Mouse (Mus musculus): ENCODE measurements around the gene Plekhg2.

Gene Plekhg2

DNA sequence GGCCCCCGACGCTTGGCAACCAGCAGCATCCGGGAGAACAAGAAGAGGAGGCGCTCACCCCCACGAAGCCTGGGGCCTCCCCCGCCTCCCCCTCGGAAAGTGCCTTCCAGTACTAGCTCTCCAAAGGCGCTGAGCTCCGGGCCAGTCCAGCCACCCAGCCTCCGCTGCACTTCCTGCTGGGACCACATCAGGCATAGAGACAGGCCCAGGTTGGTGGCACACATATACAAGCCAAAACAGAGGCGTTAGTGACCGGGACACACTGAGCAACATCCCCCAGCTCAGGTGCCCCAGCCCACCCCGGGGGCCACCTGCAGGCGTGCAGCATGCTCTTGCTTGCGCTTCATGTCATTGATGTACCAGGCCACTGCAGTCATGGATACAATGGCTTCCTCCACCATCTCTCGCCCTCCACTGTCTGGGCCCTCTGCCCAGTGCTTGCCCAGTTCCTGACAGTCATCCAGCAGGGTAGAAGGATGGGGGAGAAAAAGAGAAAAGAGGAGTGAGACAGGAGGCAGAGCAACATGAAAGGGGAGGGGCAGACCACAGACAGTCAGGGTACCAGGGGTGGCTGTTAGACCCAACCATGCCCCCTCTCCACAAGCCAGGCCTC lies 4.6 kb downstream of the Plekhg2 start:
- no peak for DNase-seq

GRCm38 (mm10) chr7:28362441-28363060 lies 9.8 kb downstream of the Plekhg2 start:
- no peak for DNase-seq

GRCm38 (mm10) chr7:28361647-28362341 lies 10.6 kb downstream of the Plekhg2 start:
- no peak for DNase-seq

DNA sequence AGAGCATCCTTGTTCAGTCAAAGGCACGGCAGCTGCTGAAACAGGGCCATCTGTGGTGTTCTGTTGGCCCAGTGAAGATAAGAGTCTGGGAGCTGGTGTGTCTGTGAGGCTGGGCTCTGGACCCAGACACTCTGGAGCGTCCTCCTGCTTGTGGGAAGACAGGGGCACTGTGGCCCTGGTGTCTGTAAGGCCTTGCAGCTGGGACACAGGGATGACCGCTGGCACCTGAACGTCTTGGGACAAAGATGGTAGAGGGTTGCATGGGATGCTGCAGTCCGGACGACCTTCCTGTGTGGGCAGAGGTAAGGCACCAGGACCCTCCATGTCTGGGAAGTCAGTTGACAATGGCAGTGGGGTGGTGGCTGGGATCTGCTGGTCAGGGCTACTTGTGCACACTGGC lies 12.1 kb downstream of the Plekhg2 start:
- DNase-seq, result no peak

DNA sequence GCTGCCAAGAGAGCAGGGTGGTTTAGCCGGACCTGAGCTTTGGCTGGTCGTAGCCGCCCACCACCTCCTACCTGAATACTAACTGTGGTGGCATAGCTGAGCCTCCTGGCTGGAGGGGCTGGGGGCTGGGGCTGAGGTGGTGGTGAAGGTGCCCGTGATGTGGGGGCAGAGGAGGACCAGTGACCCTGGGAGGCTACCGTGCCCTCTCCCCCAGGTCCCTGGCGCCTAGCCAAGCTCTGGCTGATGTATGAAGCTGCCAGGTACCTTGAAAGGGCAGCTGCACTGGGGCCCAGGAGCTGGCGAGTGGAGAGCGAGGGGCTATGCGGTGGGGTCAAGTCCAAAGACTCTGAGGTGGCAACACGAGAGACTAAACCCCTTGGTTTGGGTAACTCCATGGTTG lies 12.5 kb downstream of the Plekhg2 start:
- no peak for DNase-seq

DNA sequence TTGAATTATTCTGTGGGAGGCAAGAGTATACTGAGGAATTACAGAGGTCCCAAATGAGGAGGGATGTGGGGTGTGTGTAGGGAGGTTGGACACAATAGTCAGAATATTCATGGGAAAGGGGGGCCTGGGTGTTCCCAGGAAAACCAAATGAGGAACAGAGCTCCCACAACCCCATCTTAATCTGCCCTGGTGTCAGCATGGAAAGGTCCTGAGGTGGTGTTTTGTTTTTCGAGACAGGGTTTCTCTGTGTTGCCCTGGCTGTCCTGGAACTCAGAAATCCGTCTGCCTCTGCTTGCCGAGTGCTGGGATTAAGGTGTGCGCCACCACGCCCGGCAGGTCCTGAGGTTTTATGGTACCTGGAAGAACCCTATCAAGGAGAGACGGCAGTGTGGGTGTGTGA lies 14.0 kb downstream of the Plekhg2 start:
- DNase-seq, result no peak

DNA sequence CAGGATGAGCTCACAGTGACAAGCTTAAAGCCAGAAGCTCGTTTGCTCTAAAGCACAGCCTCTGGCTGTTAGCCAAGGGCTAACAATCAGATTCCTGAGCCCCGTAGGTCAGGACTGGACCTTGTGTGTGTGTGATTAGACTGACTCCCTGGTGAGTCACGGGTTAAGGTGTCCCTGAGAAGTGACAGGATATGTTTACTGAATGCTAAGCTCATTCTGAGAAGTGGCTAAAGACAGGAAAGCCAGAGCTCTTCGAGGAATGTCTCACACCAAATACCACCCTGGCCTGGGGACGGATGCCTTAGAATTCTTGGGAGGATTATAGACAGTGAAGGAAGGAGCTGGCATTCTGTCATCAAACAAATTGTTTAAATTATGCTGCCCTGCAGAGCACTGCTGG lies 14.4 kb downstream of the Plekhg2 start:
- DNase-seq, result peak; percentile 35 to 47

DNA sequence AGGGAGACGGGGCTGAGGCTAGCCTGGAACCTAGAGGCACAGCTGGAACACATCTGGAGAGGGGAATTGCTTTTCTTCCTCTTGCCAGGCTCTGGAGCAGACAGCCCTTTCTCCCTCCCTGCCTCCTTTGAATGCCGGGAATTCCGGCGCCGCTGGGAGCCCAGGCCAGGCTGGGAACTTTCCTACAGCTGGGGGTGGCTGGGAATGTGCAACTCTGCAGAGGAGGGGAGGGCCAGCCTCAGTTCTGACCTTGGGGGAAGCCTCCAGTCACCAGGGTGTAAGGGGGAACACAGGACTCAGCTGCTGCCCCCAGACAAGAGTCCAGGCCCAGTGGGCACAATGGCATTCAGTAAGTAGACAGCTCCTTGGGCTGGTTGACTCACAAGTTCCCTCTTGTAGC lies 15.4 kb downstream of the Plekhg2 start:
- DNase-seq, result peak; percentile 79 to 90

DNA sequence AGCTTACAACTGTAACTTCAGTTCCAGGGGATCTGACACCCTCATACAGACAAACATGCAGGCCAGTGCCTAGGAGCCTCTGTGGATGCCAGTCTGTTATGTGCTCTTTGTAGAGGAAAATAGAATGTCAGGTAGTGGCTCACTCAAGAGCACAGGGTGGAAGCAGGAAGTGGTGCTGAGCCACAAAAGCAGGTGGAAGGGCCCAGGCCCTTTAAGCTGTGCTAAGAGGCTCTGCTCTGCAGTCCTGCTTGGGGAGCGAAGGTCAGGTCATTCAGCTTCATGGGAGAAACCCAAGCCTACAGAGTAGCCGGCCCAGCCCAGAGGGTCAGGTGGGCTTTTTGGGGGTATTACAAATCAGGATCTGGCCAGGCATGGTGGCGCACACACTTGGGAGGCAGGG lies 17.2 kb downstream of the Plekhg2 start:
- DNase-seq, result no peak

GRCm38 (mm10) chr7:28354596-28354995 lies 17.8 kb downstream of the Plekhg2 start:
- no peak for DNase-seq

- DNase-seq, result no peak
Observed at GRCm38 (mm10) chr7:28354113-28354581, 18.3 kb downstream of the Plekhg2 start.

DNA sequence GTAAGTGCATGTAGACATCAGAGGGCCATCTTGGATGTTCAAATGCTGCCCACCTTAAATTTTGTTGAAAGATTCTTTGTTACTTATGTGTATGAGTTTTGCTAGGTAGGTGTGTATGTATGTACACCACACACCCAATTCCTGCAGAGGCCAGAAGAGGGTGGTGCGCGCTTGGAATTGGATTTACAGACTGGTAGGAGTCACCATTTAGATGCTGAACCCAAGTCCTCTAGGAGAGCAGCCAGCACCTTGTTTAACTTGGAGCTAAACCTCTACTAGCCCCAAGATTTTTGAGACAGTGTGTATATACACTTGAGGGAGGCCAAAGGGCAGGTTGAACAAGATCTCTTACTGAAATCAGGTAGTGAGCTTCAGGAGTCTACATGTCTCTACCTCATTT lies 19.1 kb downstream of the Plekhg2 start:
- DNase-seq, result no peak

GRCm38 (mm10) chr7:28351676-28352191 lies 20.7 kb downstream of the Plekhg2 start:
- no peak for DNase-seq

GRCm38 (mm10) chr7:28350155-28350883 lies 22.1 kb downstream of the Plekhg2 start, which contains the start of gene Rps16:
TSS of gene Rps16 (plus strand) at chr7:28350652.
- DNase-seq, result peak; percentile 98 to 100

- no peak for DNase-seq
Observed at GRCm38 (mm10) chr7:28348601-28349000, 23.8 kb downstream of the Plekhg2 start.

GRCm38 (mm10) chr7:28347746-28348145 lies 24.7 kb downstream of the Plekhg2 start:
- DNase-seq, result no peak

DNA sequence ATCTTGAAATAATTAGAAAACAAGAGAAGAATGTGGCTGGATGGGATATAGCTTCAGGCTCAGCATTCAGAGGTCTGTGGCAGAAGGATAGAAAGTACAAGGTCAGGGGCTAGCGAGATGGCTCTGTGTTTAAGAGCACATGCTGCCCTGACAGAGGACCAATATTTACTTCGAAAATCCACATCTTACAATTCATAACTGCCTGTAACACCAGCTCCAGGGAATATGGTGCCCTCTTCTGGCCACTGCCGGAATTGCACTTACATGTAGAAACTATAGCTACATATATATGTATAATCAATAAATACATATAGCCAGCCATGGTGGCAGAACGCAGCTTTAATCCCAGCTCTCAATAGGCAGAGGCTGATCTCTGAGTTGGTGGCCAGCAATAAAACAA lies 27.8 kb downstream of the Plekhg2 start:
- DNase-seq, result peak in 1 of 2 experiments; percentile 66

DNA sequence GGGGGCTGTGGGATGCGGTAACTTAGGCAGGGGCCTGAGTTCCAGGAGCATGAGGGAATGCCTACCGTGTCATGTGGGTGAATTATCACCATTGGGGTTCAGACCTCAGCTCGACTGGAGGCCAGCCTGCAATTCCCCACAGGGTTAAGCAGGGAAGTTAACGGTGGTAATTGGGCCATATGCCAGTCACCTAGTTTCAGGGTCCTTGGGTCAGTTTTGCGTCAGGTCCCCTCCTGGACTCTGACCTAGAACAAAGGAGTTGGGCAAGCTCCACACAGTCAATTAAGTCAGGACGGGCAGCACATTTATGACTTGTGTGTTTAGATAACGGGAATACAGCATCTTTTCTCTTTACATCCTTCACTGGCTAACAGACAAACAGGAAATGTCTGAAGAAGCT lies 31.0 kb downstream of the Plekhg2 start:
- no peak for DNase-seq

DNA sequence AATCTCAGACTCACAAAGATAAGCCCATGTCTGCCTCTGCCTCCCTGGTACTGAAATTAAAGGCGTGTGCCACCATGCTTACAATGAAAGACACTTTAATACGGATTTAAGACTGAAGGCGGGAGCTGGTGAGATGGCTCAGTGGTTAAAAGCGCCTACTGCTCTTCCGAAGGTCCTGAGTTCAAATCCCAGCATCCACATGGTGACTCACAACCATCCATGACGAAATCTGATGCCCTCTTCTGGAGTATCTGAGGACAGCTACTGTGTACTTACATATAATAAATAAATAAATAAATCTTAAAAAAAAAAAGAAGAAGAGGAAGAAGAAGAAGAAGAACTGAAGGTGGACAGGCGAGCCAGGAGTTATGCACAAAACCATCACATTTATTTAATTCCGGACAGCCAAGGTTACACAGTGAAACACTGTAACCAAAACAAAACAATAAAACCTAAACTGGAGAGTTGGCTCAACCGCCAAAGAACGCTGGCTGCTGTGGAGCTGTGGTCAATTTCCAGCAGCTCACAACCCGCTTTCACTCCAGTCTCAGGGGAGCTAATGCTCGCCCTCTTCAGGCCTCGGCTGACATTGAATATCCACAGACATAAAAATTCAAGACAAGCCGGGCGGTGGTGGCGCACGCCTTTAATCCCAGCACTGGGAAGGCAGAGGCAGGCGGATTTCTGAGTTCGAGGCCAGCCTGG lies 33.0 kb downstream of the Plekhg2 start:
- DNase-seq, result peak; percentile 68 to 72

DNA sequence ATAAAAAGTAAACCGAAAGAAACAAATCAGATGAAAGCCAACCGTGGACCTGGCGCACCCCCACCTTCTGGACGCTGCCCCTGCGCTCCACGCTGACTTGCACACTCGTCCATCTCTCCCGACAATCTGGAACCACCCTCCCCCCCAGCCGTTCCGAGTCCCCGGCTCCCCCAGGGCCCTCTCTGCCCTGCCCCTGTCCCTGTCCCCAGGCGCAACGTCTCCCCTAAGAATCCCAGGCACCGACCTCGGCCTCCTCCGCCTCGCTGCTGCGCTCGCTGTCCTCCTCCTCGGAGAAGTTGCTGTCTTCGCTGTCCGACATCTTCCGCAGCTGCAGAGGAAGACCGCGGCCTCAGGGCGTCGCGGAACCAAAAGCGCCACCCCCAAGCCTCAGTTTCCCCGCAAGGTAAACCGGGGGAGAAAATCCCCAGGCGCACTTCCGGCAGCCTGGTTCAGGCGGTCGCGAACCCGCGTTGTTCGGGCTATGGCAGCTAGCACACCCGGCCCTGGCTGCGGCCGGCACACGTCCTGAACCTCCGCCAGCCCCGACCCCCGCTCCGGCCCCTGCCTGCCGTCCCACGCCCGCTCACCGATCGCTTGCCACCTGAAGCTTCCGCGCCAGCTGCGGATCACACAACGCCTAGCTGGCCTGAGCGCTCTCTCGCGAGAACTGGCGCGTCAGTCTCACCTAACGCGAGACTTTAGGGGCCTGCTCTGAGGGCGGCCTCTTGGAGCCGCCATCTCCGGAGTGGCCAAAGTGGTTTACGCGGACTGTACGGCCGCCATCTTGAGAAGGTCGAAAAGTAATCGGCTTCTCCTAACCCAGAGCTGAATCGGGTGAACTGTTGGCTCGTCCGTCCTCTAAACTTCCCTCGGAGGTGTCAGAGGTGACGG lies 34.0 kb downstream of the Plekhg2 start, which contains the start of gene Supt5:
Gene Supt5, minus strand, starts transcription at position 639 of the 891 bp plus-strand sequence.
- peak; percentile 98 to 99 for DNase-seq

DNA sequence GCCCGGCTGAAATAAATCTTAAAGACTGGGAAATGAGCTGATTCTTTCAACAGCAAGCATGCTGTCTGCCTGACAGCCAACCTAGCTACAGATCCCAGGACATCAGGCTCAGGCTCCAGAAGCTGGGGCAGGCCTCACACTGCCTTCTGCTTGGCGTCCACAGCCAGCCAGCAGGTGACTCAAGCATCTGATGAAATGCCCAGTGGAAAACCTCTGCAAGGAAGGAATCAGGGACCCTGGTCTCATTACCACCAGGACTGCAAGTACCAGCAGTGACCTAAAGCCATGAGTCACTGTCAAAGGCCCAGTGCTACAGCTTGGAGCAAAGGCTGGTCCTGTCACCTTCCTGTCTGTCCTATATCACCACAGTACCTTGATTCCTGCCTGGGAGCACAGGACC lies 36.9 kb downstream of the Plekhg2 start:
- no peak for DNase-seq
